Mouse (Mus musculus) C3H10T1/2 (cell line): ENCODE data around the gene Igfals. TPM values are rescaled to one million over a fixed set of nuclear protein-coding genes. Genes with fewer than 3 reads are reported as not detected.

Source experiments
- polyA plus RNA-seq, 2 experiments: library from polyadenylated mRNA; unstranded; fragments of >200 nt; fragmentation: generic; extraction: Trizol; gene quantifications; one replicate each; pipeline ENCODE4 v1.2.1; 2012; ENCODE audit warnings: missing spikeins in 2 of 2

The Igfals gene
- polyA plus RNA-seq, result 1 to 10 TPM in 1 of 2 experiments, under 1 TPM in 1; 0.02 to 1.7 TPM

GRCm38 (mm10) chr17:24865776-24866175 lies at the start of gene Igfals:
Gene Igfals (plus strand): TSS chr17:24865997.

GRCm38 (mm10) chr17:24839842-24840241 lies 26.0 kb upstream of the Igfals start, which contains the start of gene Hagh:
Gene Hagh (plus strand): TSS chr17:24840143.

GRCm38 (mm10) chr17:24850065-24850772 lies 15.6 kb upstream of the Igfals start, which contains the start of gene Fahd1:
Gene Fahd1 (minus strand): TSS chr17:24850364.

GRCm38 (mm10) chr17:24886134-24886931 lies 20.5 kb downstream of the Igfals start, which contains the start of the genes Nubp2 and Spsb3:
Gene Nubp2 (minus strand): TSS chr17:24886349.
Gene Spsb3 (plus strand): TSS chr17:24886643.

GRCm38 (mm10) chr17:24894995-24895547 lies 29.3 kb downstream of the Igfals start, which contains the start of the genes Eme2 and Mrps34:
Gene Eme2 (minus strand): TSS chr17:24895087.
Gene Mrps34 (plus strand): TSS chr17:24895116.

GRCm38 (mm10) chr17:24896241-24896992 lies 30.6 kb downstream of the Igfals start, which contains the start of gene Nme3:
Gene Nme3 (plus strand): TSS chr17:24896500.

Other genes with a start within 250 kb of the Igfals start
- gene Tsc2, start 233.4 kb upstream of the Igfals start, polyA plus RNA-seq, result 100 to 1,000 TPM in 1 of 2 experiments, 10 to 100 TPM in 1; 78.3 to 110 TPM
- 10 to 100 TPM; 27.3 to 51.1 TPM for gene Nthl1, start 233.3 kb upstream of the Igfals start, polyA plus RNA-seq
- gene Slc9a3r2, start 215.7 kb upstream of the Igfals start, polyA plus RNA-seq, result 10 to 100 TPM in 1 of 2 experiments, 1 to 10 TPM in 1; 2.8 to 26.5 TPM
- gene Npw, start 207.5 kb upstream of the Igfals start, polyA plus RNA-seq, result not detected
- 10 to 100 TPM; 14.9 to 24.2 TPM for gene Zfp598, start 196.3 kb upstream of the Igfals start, polyA plus RNA-seq
- under 1 TPM; 0.14 to 0.27 TPM for gene Syngr3, start 176.0 kb upstream of the Igfals start, polyA plus RNA-seq
- 10 to 100 TPM; 40.0 to 84.5 TPM for gene Gfer, start 169.8 kb upstream of the Igfals start, polyA plus RNA-seq
- gene Noxo1, start 169.8 kb upstream of the Igfals start, polyA plus RNA-seq, result 1 to 10 TPM; 1.9 to 6.3 TPM
- gene Tbl3, start 158.3 kb upstream of the Igfals start, polyA plus RNA-seq, result 100 to 1,000 TPM in 1 of 2 experiments, 10 to 100 TPM in 1; 28.8 to 116 TPM
- 1 to 10 TPM; 2.0 to 2.2 TPM for gene Rnf151, start 147.9 kb upstream of the Igfals start, polyA plus RNA-seq
- gene Rps2, start 147.9 kb upstream of the Igfals start, polyA plus RNA-seq, result 100 to 1,000 TPM; 451 to 471 TPM
- 100 to 1,000 TPM; 438 to 576 TPM for gene Ndufb10, start 141.5 kb upstream of the Igfals start, polyA plus RNA-seq
- not detected for gene Rpl3l, start 138.2 kb upstream of the Igfals start, polyA plus RNA-seq
- 100 to 1,000 TPM in 1 of 2 experiments, 10 to 100 TPM in 1; 99.5 to 155 TPM for gene Msrb1, start 129.4 kb upstream of the Igfals start, polyA plus RNA-seq
- gene Hs3st6, start 113.0 kb upstream of the Igfals start, polyA plus RNA-seq, result under 1 TPM; 0.02 to 0.04 TPM
- not detected for gene Meiob, start 61.7 kb upstream of the Igfals start, polyA plus RNA-seq
- gene Hagh, start 25.9 kb upstream of the Igfals start, polyA plus RNA-seq, result 10 to 100 TPM; 29.5 to 54.2 TPM
- 10 to 100 TPM in 1 of 2 experiments, 1 to 10 TPM in 1; 2.4 to 14.2 TPM for gene Fahd1, start 15.6 kb upstream of the Igfals start, polyA plus RNA-seq
- 10 to 100 TPM; 52.2 to 83.5 TPM for gene Nubp2, start 20.4 kb downstream of the Igfals start, polyA plus RNA-seq
- 10 to 100 TPM; 29.6 to 47.8 TPM for gene Spsb3, start 20.6 kb downstream of the Igfals start, polyA plus RNA-seq
- gene Eme2, start 29.1 kb downstream of the Igfals start, polyA plus RNA-seq, result 10 to 100 TPM; 10.0 to 12.7 TPM
- gene Mrps34, start 29.1 kb downstream of the Igfals start, polyA plus RNA-seq, result 100 to 1,000 TPM; 126 to 185 TPM
- gene Nme3, start 30.5 kb downstream of the Igfals start, polyA plus RNA-seq, result 10 to 100 TPM; 23.3 to 53.3 TPM
- gene Mapk8ip3, start 71.0 kb downstream of the Igfals start, polyA plus RNA-seq, result 10 to 100 TPM in 1 of 2 experiments, 1 to 10 TPM in 1; 3.9 to 54.1 TPM
- gene Jpt2, start 94.7 kb downstream of the Igfals start, polyA plus RNA-seq, result 10 to 100 TPM; 19.4 to 33.6 TPM
- 1 to 10 TPM in 1 of 2 experiments, under 1 TPM in 1; 0.59 to 5.7 TPM for gene Cramp1l, start 149.8 kb downstream of the Igfals start, polyA plus RNA-seq
- gene Ift140, start 150.1 kb downstream of the Igfals start, polyA plus RNA-seq, result 10 to 100 TPM in 1 of 2 experiments, 1 to 10 TPM in 1; 6.5 to 21.9 TPM
- under 1 TPM; 0.61 to 0.90 TPM for gene Tmem204, start 217.6 kb downstream of the Igfals start, polyA plus RNA-seq
- gene Telo2, start 250.0 kb downstream of the Igfals start, polyA plus RNA-seq, result 10 to 100 TPM; 20.3 to 26.2 TPM